Mouse (Mus musculus): ENCODE results near the gene Usp25.
A peak's percentile ranks its signal among the peaks of the same experiment; 100 is the strongest.

Usp25 gene

GRCm38 (mm10) chr16:77041573-77041972, 28.1 kb downstream of the Usp25 start:
- DNase-seq: no peak

GRCm38 (mm10) chr16:77043499-77043898, 30.0 kb downstream of the Usp25 start:
- no peak for DNase-seq

- DNase-seq: no peak
Measured at GRCm38 (mm10) chr16:77054184-77054583, 40.7 kb downstream of the Usp25 start.

- DNase-seq: no peak
Measured at GRCm38 (mm10) chr16:77055519-77056159, 42.1 kb downstream of the Usp25 start.

- no peak for DNase-seq
Measured at GRCm38 (mm10) chr16:77056160-77056520, 42.6 kb downstream of the Usp25 start.

GRCm38 (mm10) chr16:77058567-77058966, 45.1 kb downstream of the Usp25 start:
- DNase-seq: no peak

- peak in 1 of 2 experiments; percentile 17 for DNase-seq
Measured at GRCm38 (mm10) chr16:77060166-77060565, 46.7 kb downstream of the Usp25 start.

GRCm38 (mm10) chr16:77063916-77064315, 50.4 kb downstream of the Usp25 start:
- no peak for DNase-seq

GRCm38 (mm10) chr16:77076954-77077735, 63.6 kb downstream of the Usp25 start:
- peak; percentile 63 to 64 for DNase-seq

GRCm38 (mm10) chr16:77077736-77078005, 64.2 kb downstream of the Usp25 start:
- DNase-seq: no peak

GRCm38 (mm10) chr16:77084071-77084470, 70.6 kb downstream of the Usp25 start:
- no peak for DNase-seq

- no peak for DNase-seq
Measured at GRCm38 (mm10) chr16:77089806-77090205, 76.3 kb downstream of the Usp25 start.

GRCm38 (mm10) chr16:77093526-77093925, 80.0 kb downstream of the Usp25 start:
- DNase-seq: no peak

- no peak for DNase-seq
Measured at GRCm38 (mm10) chr16:77095017-77095551, 81.6 kb downstream of the Usp25 start.

- peak; percentile 82 to 85 for DNase-seq
Measured at GRCm38 (mm10) chr16:77099018-77099869, 85.7 kb downstream of the Usp25 start.

GRCm38 (mm10) chr16:77103637-77104264, 90.2 kb downstream of the Usp25 start:
- DNase-seq: no peak

- DNase-seq: no peak
Measured at GRCm38 (mm10) chr16:77111268-77111667, 97.8 kb downstream of the Usp25 start.

- DNase-seq: no peak
Measured at GRCm38 (mm10) chr16:77125908-77126307, 112.4 kb downstream of the Usp25 start.

- no peak for DNase-seq
Measured at GRCm38 (mm10) chr16:77128683-77129082, 115.2 kb downstream of the Usp25 start.

- no peak for DNase-seq
Measured at GRCm38 (mm10) chr16:77133055-77133454, 119.5 kb downstream of the Usp25 start.

- no peak for DNase-seq
Measured at GRCm38 (mm10) chr16:77140651-77141050, 127.1 kb downstream of the Usp25 start.

- no peak for DNase-seq
Measured at GRCm38 (mm10) chr16:77146801-77147200, 133.3 kb downstream of the Usp25 start.

GRCm38 (mm10) chr16:77150338-77150737, 136.8 kb downstream of the Usp25 start:
- no peak for DNase-seq
